Mouse (Mus musculus) forebrain, embryonic 16.5 days (tissue): Measurements from ENCODE around the gene Dhx38. TPM values are rescaled to one million over a fixed set of nuclear protein-coding genes. Genes with fewer than 3 reads are reported as not detected.

Experiments used
- ATAC-seq: fragments of 200-750 bp; cut with Nextera tagmentation; 2 replicates; pipeline ENCODE4 v1.8.0; 2017; ENCODE audit warnings: mild to moderate bottlenecking, moderate library complexity
- H3K27ac ChIP-seq: fragments of 300-500 bp; sonication (generic); 2 replicates; pipeline ENCODE4 v1.5.1; 2014; ENCODE audit warnings: low read length, control low read depth
- H3K27me3 ChIP-seq: fragments of 300-500 bp; sonication (generic); replicated peaks from 2 replicates; pipeline ENCODE4 v1.6.1; 2014; ENCODE audit warnings: low read length; ENCODE audit not compliant: control insufficient read depth, insufficient read depth
- H3K36me3 ChIP-seq: fragments of 300-500 bp; sonication (generic); 2 replicates; pipeline ENCODE4 v1.6.1; 2014; ENCODE audit not compliant: control insufficient read depth, insufficient read depth
- H3K4me1 ChIP-seq: fragments of 300-500 bp; sonication (generic); replicated peaks from 2 replicates; pipeline ENCODE4 v1.6.1; 2014; ENCODE audit warnings: low read length; ENCODE audit not compliant: control insufficient read depth, insufficient read depth
- H3K4me2 ChIP-seq: fragments of 300-500 bp; sonication (generic); 2 replicates; pipeline ENCODE4 v1.6.1; 2014; ENCODE audit warnings: mild to moderate bottlenecking, low read length, control low read depth
- H3K4me3 ChIP-seq: fragments of 300-500 bp; sonication (generic); replicated peaks from 2 replicates; pipeline ENCODE4 v1.5.1; 2014; ENCODE audit warnings: mild to moderate bottlenecking, low read length, control low read depth
- H3K9ac ChIP-seq: fragments of 300-500 bp; sonication (generic); replicated peaks from 2 replicates; pipeline ENCODE4 v1.6.1; 2014; ENCODE audit warnings: low read depth, low read length, control low read depth
- H3K9me3 ChIP-seq: fragments of 300-500 bp; sonication (generic); 2 replicates; pipeline ENCODE4 v1.6.1; 2016; ENCODE audit warnings: low read length; ENCODE audit not compliant: control insufficient read depth
- WGBS: fragments of 180-500 bp; shearing (Covaris S2); extraction: QIAGEN DNeasy Blood & Tissue Kit; methylation state at CpG from one replicate; pipeline ENCODE4 v1.1.7; 2014; 5-methylcytosine and 5-hydroxymethylcytosine counted together
- polyA plus RNA-seq: library from polyadenylated mRNA; unstranded; fragments of >200 nt; fragmentation: Nextera tagmentation; extraction: Ambion mirVana; gene quantifications from 2 replicates; pipeline ENCODE4 v1.2.1, GENCODE M21; 2015

Dhx38 gene
- polyA plus RNA-seq, 1 experiment from 2014 or later = 25.1 TPM

- Histone ChIP-seq H3K4me1 (0 out of 2 replicates have a peak, but pooled peaks cover 3% of the 10 kb centered on the region), H3K27me3 (no peaks in the 10 kb centered on the region), H3K4me3 (no peak overlapping the region), H3K9ac (no peak overlapping the region), H3K9me3 (no peaks in the 10 kb centered on the region), H3K36me3 (no peaks in the 10 kb centered on the region), H3K27ac (no peak overlapping the region), H3K4me2 (no peak overlapping the region)
- WGBS = 91% methylated on average over 5 of the region's 5 CpGs
- no peak for ATAC-seq
Measured at GRCm38 (mm10) chr8:109505560-109505959, 60.1 kb downstream of the Dhx38 start.

GRCm38 (mm10) chr8:109503566-109503965 lies 62.1 kb downstream of the Dhx38 start:
- Histone ChIP-seq H3K4me2 (no peak overlapping the region), H3K9ac (no peak overlapping the region), H3K36me3 (no peaks in the 10 kb centered on the region), H3K4me3 (no peak overlapping the region), H3K9me3 (no peaks in the 10 kb centered on the region), H3K27ac (no peak overlapping the region), H3K4me1 (peaks cover 3% of the 10 kb centered on the region; the same call in 1 of the 2 replicates), H3K27me3 (no peaks in the 10 kb centered on the region)
- WGBS = 50% methylated on average over 1 of the region's 1 CpGs
- peak; percentile 62; the same call in 1 of the 2 replicates for ATAC-seq

GRCm38 (mm10) chr8:109499009-109499717 lies 66.5 kb downstream of the Dhx38 start:
- Histone ChIP-seq H3K4me2 (no peak overlapping the region), H3K36me3 (no peaks in the 10 kb centered on the region), H3K27me3 (no peaks in the 10 kb centered on the region), H3K9me3 (no peaks in the 10 kb centered on the region), H3K9ac (no peak overlapping the region), H3K4me1 (peaks cover 3% of the 10 kb centered on the region; the same call in 1 of the 2 replicates), H3K27ac (0 out of 2 replicates have a peak overlapping the region, but pooled peaks have one; percentile 23), H3K4me3 (no peak overlapping the region)
- no peak for ATAC-seq
- WGBS = 65% methylated on average over 16 of the region's 16 CpGs

Other genes with a start within 250 kb of the Dhx38 start
- gene Pmfbp1, start 71.8 kb downstream of the Dhx38 start, polyA plus RNA-seq = 0.06 and 0.18 TPM in 2 replicates
- 30.8 and 31.5 TPM in 2 replicates for gene Txnl4b, start within 50 bp of the Dhx38 start, polyA plus RNA-seq
- gene Hp, start 13.3 kb upstream of the Dhx38 start, polyA plus RNA-seq = 0.20 and 0.30 TPM in 2 replicates
- 35.0 and 35.5 TPM in 2 replicates for gene Dhodh, start 42.8 kb upstream of the Dhx38 start, polyA plus RNA-seq
- 0.03 TPM in 1 of 2 replicates, not detected in the other for gene Pkd1l3, start 48.7 kb upstream of the Dhx38 start, polyA plus RNA-seq
- 187 and 199 TPM in 2 replicates for gene Ist1, start 127.4 kb upstream of the Dhx38 start, polyA plus RNA-seq
- gene Zfp821, start 139.7 kb upstream of the Dhx38 start, polyA plus RNA-seq = 85.6 and 88.3 TPM in 2 replicates
- 4.4 and 5.1 TPM in 2 replicates for gene Atxn1l, start 171.9 kb upstream of the Dhx38 start, polyA plus RNA-seq
- 56.0 and 65.5 TPM in 2 replicates for gene Ap1g1, start 212.7 kb upstream of the Dhx38 start, polyA plus RNA-seq